Mouse (Mus musculus) CD4-positive, CD25-positive, alpha-beta regulatory T cell, adult 2 months (primary cell): ENCODE data around the gene Wdr83os.

Source experiments
- DNase-seq: peaks from one replicate; pipeline ENCODE4 v3.0.0-alpha.2; 2012; ENCODE audit warnings: low read depth, low spot score

Gene Wdr83os

GRCm38 (mm10) chr8:85080532-85081215 is at the start of gene Wdr83os:
TSS of gene Wdr83os (plus strand) at chr8:85080740.
- DNase-seq, result peak; percentile 79

GRCm38 (mm10) chr8:85032622-85033311 is 47.8 kb upstream of the Wdr83os start:
- no peak for DNase-seq

GRCm38 (mm10) chr8:85033867-85034266 is 46.7 kb upstream of the Wdr83os start:
- no peak for DNase-seq

GRCm38 (mm10) chr8:85034764-85035163 is 45.8 kb upstream of the Wdr83os start:
- DNase-seq, result peak; percentile 94

- DNase-seq, result no peak
Measured at GRCm38 (mm10) chr8:85035165-85035727, 45.3 kb upstream of the Wdr83os start.

GRCm38 (mm10) chr8:85035728-85036310 is 44.7 kb upstream of the Wdr83os start:
- DNase-seq, result peak; percentile 57

GRCm38 (mm10) chr8:85036381-85036717 is 44.2 kb upstream of the Wdr83os start:
- no peak for DNase-seq

- peak; percentile 95 for DNase-seq
Measured at GRCm38 (mm10) chr8:85036718-85037365, 43.7 kb upstream of the Wdr83os start, which contains the start of gene Tnpo2. TSS of gene Tnpo2 (plus strand) at chr8:85036915.

GRCm38 (mm10) chr8:85037366-85037680 is 43.2 kb upstream of the Wdr83os start:
- DNase-seq, result no peak

GRCm38 (mm10) chr8:85037681-85038531 is 42.6 kb upstream of the Wdr83os start:
- DNase-seq, result peak; percentile 65

- DNase-seq, result no peak
Measured at GRCm38 (mm10) chr8:85043619-85044018, 36.9 kb upstream of the Wdr83os start.

GRCm38 (mm10) chr8:85057367-85057766 is 23.2 kb upstream of the Wdr83os start:
- DNase-seq, result no peak

- peak; percentile 94 for DNase-seq
Measured at GRCm38 (mm10) chr8:85059879-85060616, 20.5 kb upstream of the Wdr83os start, which contains the start of gene Fbxw9. TSS of gene Fbxw9 (plus strand) at chr8:85060055.

- no peak for DNase-seq
Measured at GRCm38 (mm10) chr8:85062603-85063002, 17.9 kb upstream of the Wdr83os start.

- no peak for DNase-seq
Measured at GRCm38 (mm10) chr8:85065213-85065612, 15.3 kb upstream of the Wdr83os start.

- no peak for DNase-seq
Measured at GRCm38 (mm10) chr8:85067155-85067554, 13.4 kb upstream of the Wdr83os start.

GRCm38 (mm10) chr8:85067982-85068381 is 12.6 kb upstream of the Wdr83os start, which contains the start of gene Gm5741:
TSS of gene Gm5741 (minus strand) at chr8:85067982.
- no peak for DNase-seq

GRCm38 (mm10) chr8:85071041-85071440 is 9.5 kb upstream of the Wdr83os start:
- DNase-seq, result no peak

GRCm38 (mm10) chr8:85071514-85072281 is 8.8 kb upstream of the Wdr83os start, which contains the start of gene Dhps:
TSS of gene Dhps (plus strand) at chr8:85071757.
- peak; percentile 94 for DNase-seq
